Mouse (Mus musculus): ENCODE results near the gene Snx15.

- TF ChIP-seq POLR2A (IDR thresholded peaks at IDR 0.05; ENCODE audit: insufficient read length, low read depth), result no peak
- no peak for TF ChIP-seq REST (IDR thresholded peaks at IDR 0.05; ENCODE audit: insufficient read depth, insufficient read length)
- no peak for TF ChIP-seq E2F4 (IDR thresholded peaks at IDR 0.05; ENCODE audit: insufficient read depth)
- no peak for TF ChIP-seq USF1 (IDR thresholded peaks at IDR 0.05; ENCODE audit: low read depth)
- no peak for TF ChIP-seq MYOD1 (IDR thresholded peaks at IDR 0.05; ENCODE audit: control insufficient read depth in 1 of 3, insufficient read length in 2 of 3, low read depth in 2 of 3)
These were observed 11.6 kb upstream of the Snx15 start for GRCm38 (mm10) chr19:6139701-6140100.
